Mouse (Mus musculus): Measurements from ENCODE around the gene Cd82. TPM values are rescaled to one million over a fixed set of nuclear protein-coding genes. Genes with fewer than 3 reads are reported as not detected.

The Cd82 gene
- 1 to 10 TPM; 8.1 to 9.4 TPM for total RNA-seq (2021)

DNA sequence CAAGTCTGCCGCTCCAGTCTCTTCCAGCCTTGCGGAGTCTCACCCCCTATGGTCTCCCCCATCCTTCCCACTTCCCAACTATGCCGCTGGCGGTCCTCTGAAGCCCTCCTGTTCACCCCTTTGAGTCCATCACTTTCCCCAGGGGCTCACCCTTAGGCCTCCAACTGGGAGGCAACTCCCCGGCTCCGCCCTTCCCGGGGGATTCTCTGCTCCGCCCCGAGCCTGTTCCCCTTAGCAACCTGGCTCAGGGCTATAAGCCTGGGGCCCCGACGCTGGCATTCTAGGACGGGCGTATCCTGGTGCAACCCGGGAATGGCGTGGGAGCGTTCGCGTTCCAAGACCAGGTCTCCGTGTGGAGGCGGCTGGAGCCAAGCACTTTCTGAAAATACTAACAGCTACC, at the start of gene Cd82:
Gene Cd82, minus strand, starts transcription at position 381 of the 400 bp plus-strand sequence.
- peak in 1 of 2 experiments; percentile 71 for DNase-seq (ENCODE audit: extremely low spot score in 1 of 2, low spot score in 2 of 2)
- intact Hi-C loops (cut with DNase I) = no loop called here

DNA sequence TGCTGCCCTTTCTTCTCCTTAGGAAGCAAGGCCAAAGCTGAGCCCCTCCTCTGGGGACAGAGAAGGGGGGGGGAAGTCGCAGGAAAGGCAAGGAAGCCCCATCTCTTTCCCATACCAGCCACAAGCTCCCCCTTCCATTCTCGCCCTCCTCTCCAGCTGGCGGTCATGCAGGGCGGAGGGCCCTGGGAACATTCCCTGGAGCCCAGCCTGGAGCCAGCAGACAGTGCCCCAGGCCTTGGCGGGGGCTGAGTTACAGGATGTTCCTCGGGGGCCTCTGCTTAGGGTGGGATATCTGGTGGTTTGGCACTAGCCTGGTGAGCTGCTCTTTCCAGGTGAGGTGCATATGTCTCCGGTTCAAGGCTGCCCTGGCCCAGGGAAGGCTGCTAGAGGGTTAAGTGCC, 49.2 kb upstream of the Cd82 start:
- intact Hi-C loops (cut with DNase I) = no loop called here
- no peak for DNase-seq (ENCODE audit: extremely low spot score in 1 of 2, low spot score in 2 of 2)

DNA sequence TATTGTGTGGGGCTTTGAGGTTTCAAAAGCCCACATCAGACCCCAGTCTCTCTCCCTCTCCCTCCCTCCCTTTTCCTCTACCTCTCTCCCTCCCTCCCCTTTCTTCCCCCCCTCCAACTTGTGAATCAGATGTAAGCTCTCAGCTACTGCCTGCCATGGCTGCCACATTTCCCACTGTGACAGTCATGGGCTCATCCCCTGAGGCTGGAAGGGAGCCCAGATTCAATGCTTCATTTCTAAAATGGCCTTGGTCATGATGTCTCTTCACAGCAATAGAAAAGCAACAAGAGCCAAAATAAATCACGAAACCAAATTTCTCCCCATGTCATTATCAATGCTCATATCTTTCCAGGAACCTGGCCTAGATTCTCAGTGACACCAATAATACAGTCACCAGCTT, 47.9 kb upstream of the Cd82 start:
- peak in 1 of 2 experiments; percentile 33 for DNase-seq (ENCODE audit: extremely low spot score in 1 of 2, low spot score in 2 of 2)
- intact Hi-C loops (cut with DNase I) = no loop called here

DNA sequence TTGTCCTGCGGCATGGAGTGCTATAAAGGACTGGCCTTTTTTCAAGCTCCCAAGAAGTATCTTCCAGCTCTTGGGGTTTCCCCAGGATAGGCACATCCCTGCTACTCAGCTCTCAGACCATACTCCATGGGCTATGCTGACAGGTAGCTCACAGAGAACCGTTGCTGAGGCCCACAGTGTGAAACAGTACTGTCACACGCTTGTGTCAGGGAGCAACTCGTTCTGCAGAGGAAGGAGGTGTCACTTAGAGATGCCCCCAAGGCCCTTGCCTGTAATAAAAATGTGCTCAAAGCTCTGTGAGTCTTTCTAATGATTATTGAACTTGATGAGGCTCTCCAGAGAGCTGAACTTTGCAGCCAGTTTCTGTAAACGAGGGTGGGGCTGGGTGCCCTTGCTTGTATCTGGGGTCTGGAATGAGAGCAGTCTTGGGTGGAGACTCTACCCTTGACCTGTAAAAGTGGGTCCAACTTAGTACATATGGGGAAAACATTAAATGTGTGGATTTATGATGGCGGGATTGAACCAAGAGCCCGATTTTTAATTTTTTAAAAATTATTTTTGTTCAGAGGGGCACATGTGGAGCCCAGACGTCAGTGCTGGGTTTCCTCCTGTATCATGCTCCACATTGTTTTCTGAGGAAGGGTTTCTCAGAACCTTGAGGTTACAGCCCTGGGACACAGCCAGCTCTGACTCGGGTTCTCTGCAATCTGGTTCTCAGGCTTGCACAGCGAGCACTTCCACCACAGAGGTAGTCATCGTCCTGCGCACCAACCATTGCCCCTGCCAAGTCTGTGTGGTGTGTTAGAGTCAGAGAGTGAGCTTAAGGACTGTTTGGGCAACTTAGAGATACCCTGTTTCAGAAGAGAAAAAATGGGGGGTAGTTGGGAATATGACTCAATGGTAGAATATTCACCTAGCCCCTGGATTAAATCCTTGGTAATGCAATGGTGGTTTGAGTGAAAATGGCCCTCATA, 47.1 kb upstream of the Cd82 start:
- DNase-seq (ENCODE audit: extremely low spot score in 1 of 2, low spot score in 2 of 2) = no peak
- intact Hi-C loops (cut with DNase I) = no loop called here

- intact Hi-C loops (cut with DNase I) = no loop called here
- no peak for DNase-seq (ENCODE audit: extremely low spot score in 1 of 2, low spot score in 2 of 2)
Measured at GRCm38 (mm10) chr2:93505091-93505490, 42.2 kb upstream of the Cd82 start.

DNA sequence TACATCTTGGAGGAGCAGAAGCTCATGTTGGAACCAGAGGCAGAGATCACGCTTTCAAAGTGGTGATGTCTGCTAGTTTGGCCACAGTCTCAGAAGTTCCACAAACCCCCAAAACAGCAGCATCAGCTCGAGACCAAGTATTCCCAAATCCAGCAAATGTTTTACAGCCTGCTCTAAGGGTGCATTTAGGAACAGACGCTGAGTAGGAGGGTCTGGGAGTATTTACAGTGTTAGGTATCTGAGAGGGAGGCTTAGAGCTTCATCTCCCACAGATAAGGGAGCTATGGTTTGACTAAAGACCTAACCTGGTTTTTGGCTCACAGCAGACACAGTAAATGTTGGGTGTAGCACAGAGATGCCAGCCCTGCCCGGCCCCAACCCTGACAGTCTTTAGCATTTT, 40.4 kb upstream of the Cd82 start:
- no peak for DNase-seq (ENCODE audit: extremely low spot score in 1 of 2, low spot score in 2 of 2)
- intact Hi-C loops (cut with DNase I) = no loop called here

GRCm38 (mm10) chr2:93501303-93501702, 38.4 kb upstream of the Cd82 start:
- intact Hi-C loops (cut with DNase I) = no loop called here
- DNase-seq (ENCODE audit: extremely low spot score in 1 of 2, low spot score in 2 of 2) = no peak

DNA sequence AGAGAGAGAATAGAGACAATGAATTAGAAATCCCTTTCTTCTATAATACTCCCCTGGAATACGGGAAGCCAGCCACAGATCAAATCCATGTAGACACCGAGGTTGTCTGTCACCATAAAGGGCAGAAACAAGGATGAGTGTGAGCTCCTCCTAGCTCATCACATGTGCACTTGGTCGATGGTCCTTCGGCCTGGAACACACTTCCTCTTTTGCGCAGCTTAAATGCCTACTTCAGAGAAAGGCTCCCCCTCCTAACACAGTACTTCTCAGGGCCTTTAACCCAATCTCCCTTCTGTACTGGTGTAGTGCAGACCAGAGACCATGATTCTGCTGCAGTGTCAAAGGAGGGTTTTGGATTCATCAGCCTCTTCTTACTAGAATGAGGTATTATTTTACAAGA, 34.3 kb upstream of the Cd82 start:
- intact Hi-C loops (cut with DNase I) = no loop called here
- no peak for DNase-seq (ENCODE audit: extremely low spot score in 1 of 2, low spot score in 2 of 2)

DNA sequence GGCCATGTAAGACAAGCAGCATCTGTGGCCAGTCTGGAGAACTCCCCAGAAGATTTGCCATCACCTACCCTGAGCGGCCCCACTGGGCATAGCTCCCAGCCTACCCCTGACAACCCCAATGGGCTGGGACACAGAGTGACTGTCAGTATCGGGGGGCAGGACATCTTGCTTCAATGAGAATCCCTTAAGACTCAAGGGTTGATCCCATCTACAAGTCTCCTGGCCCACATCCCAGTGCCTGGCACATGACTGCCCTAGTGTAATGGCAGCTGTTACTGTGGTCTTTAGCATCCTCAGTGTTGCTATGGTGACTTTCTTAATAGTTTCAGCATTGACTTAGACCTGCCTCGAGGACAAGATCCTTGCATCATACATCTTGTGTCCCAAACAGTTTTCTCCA, 32.2 kb upstream of the Cd82 start:
- intact Hi-C loops (cut with DNase I) = no loop called here
- DNase-seq (ENCODE audit: extremely low spot score in 1 of 2, low spot score in 2 of 2) = no peak

GRCm38 (mm10) chr2:93493541-93493940, 30.6 kb upstream of the Cd82 start:
- intact Hi-C loops (cut with DNase I) = no loop called here
- DNase-seq (ENCODE audit: extremely low spot score in 1 of 2, low spot score in 2 of 2) = no peak

DNA sequence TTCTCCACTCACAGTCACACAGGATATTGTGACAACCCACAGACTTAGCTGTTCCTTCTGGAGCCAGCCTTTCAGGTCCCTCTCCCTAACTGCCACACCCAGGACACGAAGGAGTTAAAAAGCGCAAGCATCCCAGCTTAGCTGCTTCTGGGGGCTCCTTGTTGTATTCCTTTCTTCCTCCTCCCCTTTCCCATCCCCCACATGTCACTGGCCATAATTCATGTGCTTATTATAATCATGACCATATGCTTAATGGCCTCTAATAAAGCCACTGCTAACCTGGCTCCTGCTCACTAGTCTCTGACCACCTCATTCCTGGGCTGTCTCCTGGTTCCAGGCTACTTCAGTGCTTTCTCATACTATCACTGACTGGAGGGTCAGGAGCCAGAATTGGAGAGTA, 27.6 kb upstream of the Cd82 start:
- intact Hi-C loops (cut with DNase I) = no loop called here
- DNase-seq (ENCODE audit: extremely low spot score in 1 of 2, low spot score in 2 of 2) = no peak

DNA sequence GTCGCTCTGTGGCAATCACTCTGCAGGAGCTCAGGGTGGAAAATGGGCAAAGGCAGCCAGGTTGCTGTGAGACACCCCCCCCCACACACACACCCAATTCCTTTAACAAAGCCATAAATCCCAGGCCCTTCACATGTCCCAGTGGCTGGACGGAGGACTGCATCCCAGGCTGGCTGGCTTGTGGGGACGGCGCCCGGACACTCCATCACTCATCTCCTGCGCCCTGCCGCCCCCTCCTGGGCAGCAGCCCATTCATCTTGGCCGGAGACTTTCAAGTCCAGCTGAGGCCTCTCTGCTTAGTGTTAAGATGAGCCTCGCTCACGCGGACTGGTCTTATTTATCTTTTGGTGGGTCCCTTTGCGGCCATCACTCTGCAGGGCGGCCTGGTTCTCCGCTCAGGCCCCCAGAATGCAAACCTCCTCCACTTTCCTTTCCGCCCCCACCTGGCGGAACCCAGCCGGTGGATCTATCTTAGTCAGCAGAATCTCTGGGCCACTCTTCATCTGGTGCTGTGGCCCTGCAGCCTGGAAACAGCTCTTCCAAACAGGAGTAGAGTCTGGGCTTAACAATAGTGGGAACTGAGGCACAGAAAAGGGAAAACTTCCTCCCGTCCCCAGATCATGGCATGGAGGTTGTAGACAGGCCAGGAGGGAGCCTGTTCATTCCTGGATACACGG, 26.1 kb upstream of the Cd82 start:
- intact Hi-C loops (cut with DNase I) = no loop called here

DNA sequence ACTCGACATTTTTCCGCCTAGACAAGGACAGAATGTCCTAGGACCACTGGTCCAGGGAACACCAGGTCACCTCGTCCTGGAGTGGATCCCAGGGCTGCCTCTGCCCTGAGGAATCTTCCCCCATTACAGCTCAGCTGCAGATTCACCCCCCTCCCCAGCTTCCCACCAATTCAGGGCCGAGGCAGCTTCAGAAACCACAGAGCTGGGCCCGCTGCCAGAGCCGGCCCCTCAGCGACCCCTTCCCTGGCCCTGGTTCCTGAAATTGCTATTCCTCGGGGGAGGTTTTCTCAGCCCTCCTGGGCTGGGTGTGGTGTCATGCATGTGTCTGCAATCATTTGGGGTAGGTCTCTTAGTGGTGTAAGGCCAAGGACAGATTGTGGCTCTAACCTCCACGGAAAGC, 22.5 kb upstream of the Cd82 start:
- no peak for DNase-seq (ENCODE audit: extremely low spot score in 1 of 2, low spot score in 2 of 2)
- intact Hi-C loops (cut with DNase I) = no loop called here

More for the DNA sequence above, 26.1 kb upstream of the Cd82 start:
- DNase-seq (ENCODE audit: extremely low spot score in 1 of 2, low spot score in 2 of 2) = no peak

GRCm38 (mm10) chr2:93482036-93482644, 19.2 kb upstream of the Cd82 start:
- no peak for DNase-seq (ENCODE audit: extremely low spot score in 1 of 2, low spot score in 2 of 2)
- intact Hi-C loops (cut with DNase I) = no loop called here

DNA sequence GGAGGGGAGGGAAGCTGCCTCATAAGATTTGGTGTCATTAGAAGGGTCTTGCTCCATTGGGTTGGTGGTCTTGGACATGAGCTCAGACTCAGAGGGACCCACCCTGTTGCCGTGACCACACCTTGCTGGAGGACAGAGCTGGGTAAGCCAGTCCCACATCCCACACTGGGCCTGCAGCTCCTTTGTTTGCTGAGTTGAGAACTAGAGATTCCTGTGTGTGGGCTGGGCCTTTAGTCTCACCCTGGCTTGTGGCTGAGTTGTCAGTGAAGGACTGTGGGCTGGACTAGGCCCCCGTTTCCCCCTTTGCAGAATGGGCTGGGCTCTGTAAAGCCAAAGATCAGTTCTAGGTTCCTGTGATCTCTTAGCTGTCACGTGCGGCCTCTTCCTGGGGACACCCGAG, 15.8 kb upstream of the Cd82 start:
- intact Hi-C loops (cut with DNase I) = loop anchor here (5.0 kb wide), 1 partner anchor 309 kb away; no protein-coding TSS in a partner anchor
- no peak for DNase-seq (ENCODE audit: extremely low spot score in 1 of 2, low spot score in 2 of 2)

DNA sequence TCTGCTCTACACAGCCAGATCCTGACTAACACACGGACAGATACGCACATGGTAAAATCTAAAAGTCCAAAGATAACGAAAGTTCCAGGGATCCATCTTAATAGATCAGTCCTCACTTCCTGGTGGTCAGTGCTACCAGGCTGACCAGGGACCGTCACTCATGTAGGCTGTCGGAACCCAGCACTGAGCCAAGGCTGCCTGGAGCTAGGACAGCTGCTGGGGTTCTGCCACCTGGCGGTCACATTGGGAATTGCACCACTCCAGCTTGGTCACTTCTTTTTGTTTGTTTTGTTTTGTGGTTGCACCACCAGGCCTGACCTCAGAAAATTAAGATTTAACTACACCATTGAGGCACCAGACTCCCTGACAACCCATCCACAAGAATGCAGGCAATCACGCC, 14.6 kb upstream of the Cd82 start:
- DNase-seq (ENCODE audit: extremely low spot score in 1 of 2, low spot score in 2 of 2) = peak in 1 of 2 experiments; percentile 78
- intact Hi-C loops (cut with DNase I) = loop anchor here (2.0 to 5.0 kb wide), 2 partner anchors 181 to 310 kb away; no protein-coding TSS in a partner anchor

GRCm38 (mm10) chr2:93476487-93476886, 13.5 kb upstream of the Cd82 start:
- DNase-seq (ENCODE audit: extremely low spot score in 1 of 2, low spot score in 2 of 2) = no peak
- intact Hi-C loops (cut with DNase I) = loop anchor here (2.0 to 5.0 kb wide), 2 partner anchors 182 to 311 kb away; no protein-coding TSS in a partner anchor

DNA sequence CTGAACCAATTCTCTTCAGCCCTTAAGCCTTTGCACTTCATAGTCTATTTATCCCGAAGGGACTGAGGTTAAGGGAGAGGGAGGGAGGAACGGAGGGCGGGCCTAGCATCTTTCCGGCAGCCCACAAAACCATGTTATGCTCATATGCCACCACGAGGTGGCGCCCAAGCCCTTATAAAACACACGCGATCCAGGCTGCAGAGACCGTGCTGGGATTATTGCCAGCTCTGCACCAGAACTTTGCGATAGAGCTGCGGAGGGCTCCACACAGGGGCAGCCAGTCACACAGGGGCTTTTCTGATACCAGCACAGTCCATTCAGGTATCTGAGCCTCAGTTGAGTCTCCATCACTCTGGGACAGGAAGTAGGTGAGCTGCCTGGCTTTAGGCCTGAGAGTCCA, 12.1 kb upstream of the Cd82 start:
- intact Hi-C loops (cut with DNase I) = loop anchor here (5.0 kb wide), 1 partner anchor 312 kb away; no protein-coding TSS in a partner anchor
- DNase-seq (ENCODE audit: extremely low spot score in 1 of 2, low spot score in 2 of 2) = peak; percentile 92

DNA sequence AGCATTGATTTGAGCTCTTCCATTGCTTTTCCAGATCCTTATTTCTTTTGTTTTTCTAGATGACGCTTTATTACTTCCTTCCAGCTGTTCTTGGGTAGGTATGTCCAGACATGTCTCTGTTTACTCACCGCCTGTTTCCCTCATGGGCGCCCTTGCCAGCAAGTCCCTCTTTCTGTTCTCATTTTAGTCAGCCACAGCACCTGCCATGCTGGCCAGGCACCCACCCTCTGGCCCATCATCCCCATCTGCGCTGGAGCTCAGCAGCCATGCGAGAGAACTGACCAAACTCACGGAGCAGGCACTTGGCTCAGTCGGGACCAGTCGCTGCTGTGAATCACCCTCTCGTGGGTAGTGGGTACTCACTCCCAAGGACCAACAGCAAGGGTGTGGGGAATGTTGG, 11.0 kb upstream of the Cd82 start:
- DNase-seq (ENCODE audit: extremely low spot score in 1 of 2, low spot score in 2 of 2) = no peak
- intact Hi-C loops (cut with DNase I) = loop anchor here (5.0 kb wide), 2 partner anchors 257 to 272 kb away; no protein-coding TSS in a partner anchor

All from left cerebral cortex, postnatal 10 days (tissue).